Mouse (Mus musculus): ENCODE results near the gene Xpr1. TPM values are rescaled to one million over a fixed set of nuclear protein-coding genes. Genes with fewer than 3 reads are reported as not detected.

The Xpr1 gene
- polyA plus RNA-seq, 1 experiment from 2014 or later, result 13.0 TPM

- 55% methylated on average over 7 of the region's 7 CpGs for WGBS
- no peaks in the 10 kb centered on the region for H3K4me1 ChIP-seq (replicated peaks)
- ATAC-seq (ENCODE audit: insufficient number of reproducible peaks, low FRiP score), result no peak
- H3K27ac ChIP-seq (ENCODE audit: poor library complexity, severe bottlenecking), result no peak overlapping the region
- no peaks in the 10 kb centered on the region for H3K9me3 ChIP-seq (replicated peaks)
- no peak overlapping the region for H3K4me3 ChIP-seq
- no peak overlapping the region for H3K9ac ChIP-seq
- no peak overlapping the region for H3K4me2 ChIP-seq
- H3K36me3 ChIP-seq, result peaks cover 3% of the 10 kb centered on the region; the same call in 1 of the 2 replicates
- H3K27me3 ChIP-seq (replicated peaks), result no peaks in the 10 kb centered on the region
These were observed 97.0 kb downstream of the Xpr1 start for GRCm38 (mm10) chr1:155320091-155320833.

GRCm38 (mm10) chr1:155319513-155319912, 97.7 kb downstream of the Xpr1 start:
- WGBS, result 73% methylated on average over 4 of the region's 4 CpGs

GRCm38 (mm10) chr1:155311672-155312071, 105.5 kb downstream of the Xpr1 start:
- WGBS, result 80% methylated on average over 3 of the region's 3 CpGs
- no peak overlapping the region for H3K4me2 ChIP-seq

More at GRCm38 (mm10) chr1:155319513-155319912, 97.7 kb downstream of the Xpr1 start:
- Histone ChIP-seq H3K9me3 (replicated peaks) (no peaks in the 10 kb centered on the region), H3K4me3 (no peak overlapping the region), H3K27me3 (replicated peaks) (no peaks in the 10 kb centered on the region), H3K4me1 (replicated peaks) (no peaks in the 10 kb centered on the region), H3K27ac (ENCODE audit: poor library complexity, severe bottlenecking) (no peak overlapping the region), H3K36me3 (peaks cover 3% of the 10 kb centered on the region; the same call in 1 of the 2 replicates), H3K9ac (no peak overlapping the region), H3K4me2 (no peak overlapping the region)
- no peak for ATAC-seq (ENCODE audit: insufficient number of reproducible peaks, low FRiP score)

GRCm38 (mm10) chr1:155306879-155307278, 110.3 kb downstream of the Xpr1 start:
- Histone ChIP-seq H3K4me3 (no peak overlapping the region), H3K27ac (ENCODE audit: poor library complexity, severe bottlenecking) (no peak overlapping the region), H3K36me3 (peaks cover 23% of the 10 kb centered on the region), H3K9ac (no peak overlapping the region), H3K9me3 (replicated peaks) (no peaks in the 10 kb centered on the region), H3K4me2 (no peak overlapping the region), H3K4me1 (replicated peaks) (no peaks in the 10 kb centered on the region), H3K27me3 (replicated peaks) (no peaks in the 10 kb centered on the region)
- no peak for ATAC-seq (ENCODE audit: insufficient number of reproducible peaks, low FRiP score)
- 77% methylated on average over 3 of the region's 3 CpGs for WGBS

More at GRCm38 (mm10) chr1:155311672-155312071, 105.5 kb downstream of the Xpr1 start:
- Histone ChIP-seq H3K27ac (ENCODE audit: poor library complexity, severe bottlenecking) (no peak overlapping the region), H3K4me3 (no peak overlapping the region), H3K27me3 (replicated peaks) (no peaks in the 10 kb centered on the region), H3K4me1 (replicated peaks) (no peaks in the 10 kb centered on the region), H3K9me3 (replicated peaks) (no peaks in the 10 kb centered on the region), H3K36me3 (peaks cover 24% of the 10 kb centered on the region), H3K9ac (no peak overlapping the region)
- no peak for ATAC-seq (ENCODE audit: insufficient number of reproducible peaks, low FRiP score)

- peaks cover 19% of the 10 kb centered on the region for H3K36me3 ChIP-seq
- no peak overlapping the region for H3K4me3 ChIP-seq
- no peaks in the 10 kb centered on the region for H3K9me3 ChIP-seq (replicated peaks)
- H3K4me1 ChIP-seq (replicated peaks), result no peaks in the 10 kb centered on the region
- H3K4me2 ChIP-seq, result no peak overlapping the region
- ATAC-seq (ENCODE audit: insufficient number of reproducible peaks, low FRiP score), result no peak
- H3K27me3 ChIP-seq (replicated peaks), result no peaks in the 10 kb centered on the region
- H3K9ac ChIP-seq, result no peak overlapping the region
- WGBS, result 93% methylated on average over 2 of the region's 2 CpGs
- no peak overlapping the region for H3K27ac ChIP-seq (ENCODE audit: poor library complexity, severe bottlenecking)
These were observed 113.8 kb downstream of the Xpr1 start for GRCm38 (mm10) chr1:155303402-155303801.

- Histone ChIP-seq H3K9me3 (replicated peaks) (no peaks in the 10 kb centered on the region), H3K27ac (ENCODE audit: poor library complexity, severe bottlenecking) (no peak overlapping the region), H3K27me3 (replicated peaks) (no peaks in the 10 kb centered on the region), H3K4me1 (replicated peaks) (no peaks in the 10 kb centered on the region), H3K36me3 (peaks cover 4% of the 10 kb centered on the region), H3K4me3 (no peak overlapping the region), H3K9ac (no peak overlapping the region), H3K4me2 (no peak overlapping the region)
- no peak for ATAC-seq (ENCODE audit: insufficient number of reproducible peaks, low FRiP score)
- WGBS, result 93% methylated on average over 5 of the region's 5 CpGs
These were observed 119.6 kb downstream of the Xpr1 start for GRCm38 (mm10) chr1:155297615-155298014.

- H3K36me3 ChIP-seq, result peaks cover 4% of the 10 kb centered on the region
- H3K4me2 ChIP-seq, result no peak overlapping the region
- 82% methylated on average over 2 of the region's 2 CpGs for WGBS
- no peak overlapping the region for H3K4me3 ChIP-seq
- no peak overlapping the region for H3K9ac ChIP-seq
- no peaks in the 10 kb centered on the region for H3K4me1 ChIP-seq (replicated peaks)
- no peak overlapping the region for H3K27ac ChIP-seq (ENCODE audit: poor library complexity, severe bottlenecking)
- ATAC-seq (ENCODE audit: insufficient number of reproducible peaks, low FRiP score), result no peak
- no peaks in the 10 kb centered on the region for H3K27me3 ChIP-seq (replicated peaks)
- H3K9me3 ChIP-seq (replicated peaks), result no peaks in the 10 kb centered on the region
These were observed 120.0 kb downstream of the Xpr1 start for GRCm38 (mm10) chr1:155297203-155297602.

GRCm38 (mm10) chr1:155293446-155293845, 123.8 kb downstream of the Xpr1 start:
- 22% methylated on average over 3 of the region's 3 CpGs for WGBS
- Histone ChIP-seq H3K4me1 (replicated peaks) (no peaks in the 10 kb centered on the region), H3K27ac (ENCODE audit: poor library complexity, severe bottlenecking) (no peak overlapping the region), H3K4me2 (no peak overlapping the region), H3K9me3 (replicated peaks) (no peaks in the 10 kb centered on the region), H3K4me3 (no peak overlapping the region), H3K36me3 (peaks cover 27% of the 10 kb centered on the region), H3K27me3 (replicated peaks) (no peaks in the 10 kb centered on the region), H3K9ac (no peak overlapping the region)
- ATAC-seq (ENCODE audit: insufficient number of reproducible peaks, low FRiP score), result peak; percentile 22; the same call in 1 of the 2 replicates

- peaks cover 45% of the 10 kb centered on the region for H3K36me3 ChIP-seq
- no peaks in the 10 kb centered on the region for H3K27me3 ChIP-seq (replicated peaks)
- H3K9me3 ChIP-seq (replicated peaks), result no peaks in the 10 kb centered on the region
- H3K4me2 ChIP-seq, result no peak overlapping the region
- no peak overlapping the region for H3K9ac ChIP-seq
- ATAC-seq (ENCODE audit: insufficient number of reproducible peaks, low FRiP score), result no peak
- H3K4me3 ChIP-seq, result no peak overlapping the region
- WGBS, result 91% methylated on average over 1 of the region's 1 CpGs
- no peak overlapping the region for H3K27ac ChIP-seq (ENCODE audit: poor library complexity, severe bottlenecking)
- H3K4me1 ChIP-seq (replicated peaks), result no peaks in the 10 kb centered on the region
These were observed 127.8 kb downstream of the Xpr1 start for GRCm38 (mm10) chr1:155289411-155289810.

GRCm38 (mm10) chr1:155288033-155288432, 129.2 kb downstream of the Xpr1 start:
- H3K9me3 ChIP-seq (replicated peaks), result no peaks in the 10 kb centered on the region
- no peak overlapping the region for H3K4me2 ChIP-seq
- H3K4me3 ChIP-seq, result no peak overlapping the region
- H3K27ac ChIP-seq (ENCODE audit: poor library complexity, severe bottlenecking), result no peak overlapping the region
- H3K36me3 ChIP-seq, result peaks cover 46% of the 10 kb centered on the region
- WGBS, result 79% methylated on average over 3 of the region's 3 CpGs
- no peak overlapping the region for H3K9ac ChIP-seq
- no peak for ATAC-seq (ENCODE audit: insufficient number of reproducible peaks, low FRiP score)
- H3K4me1 ChIP-seq (replicated peaks), result no peaks in the 10 kb centered on the region
- no peaks in the 10 kb centered on the region for H3K27me3 ChIP-seq (replicated peaks)

- H3K4me3 ChIP-seq, result no peak overlapping the region
- WGBS, result 90% methylated on average over 7 of the region's 7 CpGs
- no peaks in the 10 kb centered on the region for H3K27me3 ChIP-seq (replicated peaks)
- H3K36me3 ChIP-seq, result peaks cover 41% of the 10 kb centered on the region
- H3K27ac ChIP-seq (ENCODE audit: poor library complexity, severe bottlenecking), result no peak overlapping the region
- H3K9ac ChIP-seq, result no peak overlapping the region
- H3K9me3 ChIP-seq (replicated peaks), result no peaks in the 10 kb centered on the region
- H3K4me2 ChIP-seq, result no peak overlapping the region
- no peak for ATAC-seq (ENCODE audit: insufficient number of reproducible peaks, low FRiP score)
- no peaks in the 10 kb centered on the region; the same call in 1 of the 2 replicates for H3K4me1 ChIP-seq (replicated peaks)
These were observed 133.4 kb downstream of the Xpr1 start for GRCm38 (mm10) chr1:155283808-155284207.
